9 mouse cellular contexts compared by ENCODE assay signal in genomic region chr17:83545756-83546742, GRCm38 (mm10). TPM values are rescaled to one million over a fixed set of nuclear protein-coding genes. Genes with fewer than 3 reads are reported as not detected.
DNase-seq lines count a peak whose midpoint lies in the region; ATAC-seq lines count a peak whose summit lies in the region.
"Had no signal": no experiment of that assay in that cellular context is flagged by ENCODE, and none has a peak within 500 bp of the region (broad histone marks: within the 10 kb centered on the region; RNA-seq: fewer than 3 reads in every experiment).

No protein-coding gene starts in this region.

- peaks cover 7% of the 10 kb centered on the region for H3K4me1 ChIP-seq in kidney, embryonic 16.5 days (ENCODE audit: insufficient read depth, low read length)
- peaks cover 2% of the 10 kb centered on the region; the same call in 1 of the 2 replicates for H3K4me1 ChIP-seq in forebrain, embryonic 11.5 days (replicated peaks; ENCODE audit: control insufficient read depth, insufficient read depth, low read length)
- H3K4me1 ChIP-seq in limb, embryonic 10.5 days: peaks cover 14% of the 10 kb centered on the region
- peaks cover 11% of the 10 kb centered on the region; the same call in 1 of the 2 replicates for H3K4me1 ChIP-seq in neural tube, embryonic 14.5 days (ENCODE audit: control insufficient read depth, insufficient read depth, low read length)

- no peaks in the 10 kb centered on the region for H3K9me3 ChIP-seq in kidney, embryonic 16.5 days (ENCODE audit: low read length)
- H3K9me3 ChIP-seq in forebrain, embryonic 11.5 days (ENCODE audit: control insufficient read depth, low read length): no peaks in the 10 kb centered on the region
- no peaks in the 10 kb centered on the region for H3K9me3 ChIP-seq in limb, embryonic 10.5 days (replicated peaks)
- H3K9me3 ChIP-seq in neural tube, embryonic 14.5 days (ENCODE audit: control insufficient read depth, low read length): no peaks in the 10 kb centered on the region

- ATAC-seq in kidney, embryonic 16.5 days (ENCODE audit: low FRiP score, low TSS enrichment): 0 out of 2 replicates have a peak, but pooled peaks have one; percentile 20
- peak; percentile 35; the same call in 1 of the 2 replicates for ATAC-seq in forebrain, embryonic 11.5 days (replicated peaks; ENCODE audit: low FRiP score)
- peak; percentile 80 for ATAC-seq in neural tube, embryonic 14.5 days (ENCODE audit: low read depth)
- ATAC-seq: Patski had no signal

- H3K4me3 ChIP-seq in kidney, embryonic 16.5 days (ENCODE audit: low read length): peak overlapping the region; percentile 39
- peak overlapping the region; percentile 21 for H3K4me3 ChIP-seq in forebrain, embryonic 11.5 days (ENCODE audit: low read depth, low read length)
- peak overlapping the region; percentile 43 for H3K4me3 ChIP-seq in limb, embryonic 10.5 days
- peak overlapping the region; percentile 16; the same call in 1 of the 2 replicates for H3K4me3 ChIP-seq in neural tube, embryonic 14.5 days (ENCODE audit: low read depth, low read length)

- peaks cover 13% of the 10 kb centered on the region for H3K27me3 ChIP-seq in kidney, embryonic 16.5 days (ENCODE audit: insufficient read depth, low read length)
- H3K27me3 ChIP-seq in forebrain, embryonic 11.5 days (ENCODE audit: control insufficient read depth, insufficient read depth, low read length): peaks cover 17% of the 10 kb centered on the region
- peaks cover 58% of the 10 kb centered on the region for H3K27me3 ChIP-seq in limb, embryonic 10.5 days (ENCODE audit: low read depth, poor library complexity, severe bottlenecking)
- H3K27me3 ChIP-seq in neural tube, embryonic 14.5 days (ENCODE audit: control insufficient read depth, insufficient read depth, low read length): no peaks in the 10 kb centered on the region
- H3K27me3 ChIP-seq: Patski had no signal

- H3K4me2 ChIP-seq in kidney, embryonic 16.5 days (replicated peaks; ENCODE audit: low read depth, low read length): peak overlapping the region; percentile 48
- H3K4me2 ChIP-seq in forebrain, embryonic 11.5 days (ENCODE audit: low read depth, low read length, severe bottlenecking): peak overlapping the region; percentile 45
- H3K4me2 ChIP-seq in neural tube, embryonic 14.5 days (ENCODE audit: low read depth, low read length): peak overlapping the region; percentile 38

- H3K36me3 ChIP-seq in kidney, embryonic 16.5 days (ENCODE audit: insufficient read depth, low read length): no peaks in the 10 kb centered on the region
- no peaks in the 10 kb centered on the region for H3K36me3 ChIP-seq in forebrain, embryonic 11.5 days (ENCODE audit: control insufficient read depth, insufficient read depth, low read length)
- no peaks in the 10 kb centered on the region for H3K36me3 ChIP-seq in limb, embryonic 10.5 days
- H3K36me3 ChIP-seq in neural tube, embryonic 14.5 days (ENCODE audit: control insufficient read depth, insufficient read depth, low read length): no peaks in the 10 kb centered on the region

- DNase-seq in kidney, adult 9 months: no peak
- peak; percentile 10 for DNase-seq in T-cell, adult 2 months (ENCODE audit: low spot score)
- DNase-seq in forebrain, embryonic 11.5 days (ENCODE audit: low spot score): no peak
- peak; percentile 53 for DNase-seq in limb, embryonic 10.5 days (ENCODE audit: low spot score)
- DNase-seq in thymus, postnatal 36 days: no peak
- DNase-seq in kidney, adult 8-10 months: no peak

- no peak overlapping the region for H3K27ac ChIP-seq in kidney, embryonic 16.5 days (ENCODE audit: low read length)
- H3K27ac ChIP-seq in forebrain, embryonic 11.5 days (ENCODE audit: low read depth, low read length): no peak overlapping the region
- H3K27ac ChIP-seq in limb, embryonic 10.5 days: no peak overlapping the region
- H3K27ac ChIP-seq in neural tube, embryonic 14.5 days (ENCODE audit: low read depth, low read length): peak overlapping the region; percentile 29; the same call in 1 of the 2 replicates

- H3K9ac ChIP-seq in kidney, embryonic 16.5 days (replicated peaks; ENCODE audit: low read length): peak overlapping the region; percentile 35; the same call in 1 of the 2 replicates
- peak overlapping the region; percentile 5; the same call in 1 of the 2 replicates for H3K9ac ChIP-seq in forebrain, embryonic 11.5 days (ENCODE audit: low read length)
- peak overlapping the region; percentile 39; the same call in 1 of the 2 replicates for H3K9ac ChIP-seq in neural tube, embryonic 14.5 days (replicated peaks; ENCODE audit: low read depth, low read length)

- WGBS in kidney, embryonic 16.5 days: 9% methylated on average over 35 of the region's 35 CpGs
- WGBS in forebrain, embryonic 11.5 days: 8% methylated on average over 35 of the region's 35 CpGs
- WGBS in limb, embryonic 10.5 days: 6% methylated on average over 35 of the region's 35 CpGs
- 4% methylated on average over 35 of the region's 35 CpGs for WGBS in neural tube, embryonic 14.5 days

RNA-seq across cellular contexts. Expression of gene Cox7a2l, which starts 28.9 kb away (rescaled TPM):
- 186 and 196 TPM in 2 replicates for polyA plus RNA-seq in kidney, embryonic 16.5 days (2015; fragmentation: Nextera tagmentation; extraction: Ambion mirVana)
- polyA plus RNA-seq in forebrain, embryonic 11.5 days (2014; fragmentation: Nextera tagmentation; extraction: Ambion mirVana): 141 and 155 TPM in 2 replicates
- polyA plus RNA-seq in limb, embryonic 10.5 days (2016; fragmentation: Nextera tagmentation; extraction: Ambion mirVana): 113 and 121 TPM in 2 replicates
- polyA plus RNA-seq in neural tube, embryonic 14.5 days (2014; fragmentation: Nextera tagmentation; extraction: Ambion mirVana): 205 and 209 TPM in 2 replicates

Comparison
In these comparisons a context has a peak if more than half of its experiments do, and no peak if none do; other contexts are left out.
1. ATAC-seq: peak in every context shown above with its lines; median percentile 80 in neural tube, embryonic 14.5 days; 35 in forebrain, embryonic 11.5 days; 20 in kidney, embryonic 16.5 days.
2. DNase-seq: peak in T-cell, adult 2 months (single experiment) and limb, embryonic 10.5 days (single experiment); none in kidney, adult 9 months (single experiment), forebrain, embryonic 11.5 days (single experiment), thymus, postnatal 36 days (0 of 2) and kidney, adult 8-10 months (0 of 2).
3. Peak in every context shown above with its lines, with median percentiles within 50 percentile points of each other: H3K4me2 ChIP-seq, H3K4me3 ChIP-seq and H3K9ac ChIP-seq.